Mouse (Mus musculus) brain, embryonic 14.5 days (tissue): ENCODE results near the gene Wrap53. TPM values are rescaled to one million over a fixed set of nuclear protein-coding genes. Genes with fewer than 3 reads are reported as not detected.
"Not testable (repeated sequence)": the region's sequence is repeated elsewhere in the genome, so short reads cannot be mapped to it uniquely, and the experiment has no call there.

Experiments used
- DNase-seq: peaks from one replicate; pipeline ENCODE4 v3.0.0-alpha.2; 2011; ENCODE audit warnings: low read depth
- CTCF ChIP-seq: fragments of 200-500 bp; IDR thresholded peaks from 2 replicates; pipeline ENCODE4 v1.5.1; 2012; ENCODE audit warnings: inconsistent platforms, mild to moderate bottlenecking, moderate library complexity, borderline replicate concordance; ENCODE audit not compliant: insufficient read depth, insufficient read length; ENCODE audit errors: extremely low read depth
- POLR2A ChIP-seq: fragments of 200-500 bp; IDR thresholded peaks from 2 replicates; pipeline ENCODE4 v1.6.1; 2012; ENCODE audit warnings: mild to moderate bottlenecking, inconsistent platforms, borderline replicate concordance; ENCODE audit not compliant: poor library complexity, insufficient read depth, insufficient read length, severe bottlenecking; ENCODE audit errors: extremely low read depth
- polyA plus RNA-seq: library from polyadenylated mRNA; depleted of rRNA; stranded (reverse); fragments of >200 nt; gene quantifications from 2 replicates; pipeline ENCODE4 v1.2.3, GENCODE M21; 2012; rRNA removed

Gene Wrap53
- polyA plus RNA-seq: 20.9 and 27.0 TPM in 2 replicates

DNA sequence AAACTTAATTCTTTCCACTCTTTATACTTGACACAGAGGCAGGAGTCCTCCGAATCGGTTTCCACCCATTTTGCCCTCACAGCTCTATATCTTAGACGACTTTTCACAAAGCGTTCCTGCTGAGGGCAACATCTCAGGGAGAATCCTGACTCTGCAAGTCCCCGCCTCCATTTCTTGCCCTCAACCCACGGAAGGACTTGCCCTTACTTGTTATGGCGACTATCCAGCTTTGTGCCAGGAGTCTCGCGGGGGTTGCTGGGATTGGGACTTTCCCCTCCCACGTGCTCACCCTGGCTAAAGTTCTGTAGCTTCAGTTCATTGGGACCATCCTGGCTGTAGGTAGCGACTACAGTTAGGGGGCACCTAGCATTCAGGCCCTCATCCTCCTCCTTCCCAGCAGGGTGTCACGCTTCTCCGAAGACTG is at the start of gene Wrap53, which contains the start of gene Trp53:
Gene Wrap53 (minus strand): TSS at position 165 of the 424 bp plus-strand sequence.
Gene Trp53 (plus strand): TSS at position 269 of the 424 bp plus-strand sequence.
- DNase-seq: peak; percentile 98
- TF ChIP-seq CTCF (no peak), POLR2A (0 out of 2 replicates have a peak, but pooled peaks have one; percentile 11)

DNA sequence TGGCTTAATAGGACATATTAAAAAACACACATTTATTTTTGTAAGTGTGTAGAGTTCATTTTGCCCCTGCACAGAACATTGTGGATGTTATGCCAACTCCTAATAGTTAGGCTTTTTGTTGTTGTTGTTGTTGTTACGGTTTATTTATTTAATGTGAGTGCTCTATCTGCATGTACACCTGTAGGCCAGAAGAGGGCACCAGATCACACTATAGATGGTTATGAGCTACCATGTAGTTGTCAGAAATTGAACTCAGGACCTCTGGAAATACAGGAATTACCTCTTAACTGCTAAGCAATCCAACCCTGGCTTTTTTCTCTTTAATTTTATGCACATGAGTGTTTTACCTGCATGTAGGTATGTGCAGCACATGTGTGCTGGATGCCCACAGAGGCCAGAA is 49.7 kb upstream of the Wrap53 start:
- DNase-seq: peak; percentile 31
- TF ChIP-seq POLR2A (no peak), CTCF (peak; percentile 14; the same call in 1 of the 2 replicates)

DNA sequence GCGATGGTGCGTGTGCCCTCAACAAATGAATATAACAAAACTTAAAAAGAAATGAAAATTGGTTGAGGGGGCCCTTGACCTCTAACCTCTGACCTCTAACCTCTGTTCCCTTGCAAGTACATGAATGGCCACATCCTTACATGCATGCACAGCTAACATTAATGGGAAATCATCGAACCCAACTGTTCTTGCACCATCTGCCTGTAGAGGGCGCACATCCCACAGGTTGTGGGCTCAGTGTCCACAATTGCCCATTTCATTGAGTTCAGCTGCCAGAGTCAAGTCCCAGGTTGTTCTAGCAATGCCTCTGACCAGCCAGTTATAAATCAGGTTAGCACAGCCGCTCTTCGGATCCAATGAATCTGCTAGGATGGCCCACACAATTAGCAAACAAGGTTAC is 48.2 kb upstream of the Wrap53 start:
- peak; percentile 81 for DNase-seq
- no peak for TF ChIP-seq POLR2A
- TF ChIP-seq CTCF: peak; percentile 91

DNA sequence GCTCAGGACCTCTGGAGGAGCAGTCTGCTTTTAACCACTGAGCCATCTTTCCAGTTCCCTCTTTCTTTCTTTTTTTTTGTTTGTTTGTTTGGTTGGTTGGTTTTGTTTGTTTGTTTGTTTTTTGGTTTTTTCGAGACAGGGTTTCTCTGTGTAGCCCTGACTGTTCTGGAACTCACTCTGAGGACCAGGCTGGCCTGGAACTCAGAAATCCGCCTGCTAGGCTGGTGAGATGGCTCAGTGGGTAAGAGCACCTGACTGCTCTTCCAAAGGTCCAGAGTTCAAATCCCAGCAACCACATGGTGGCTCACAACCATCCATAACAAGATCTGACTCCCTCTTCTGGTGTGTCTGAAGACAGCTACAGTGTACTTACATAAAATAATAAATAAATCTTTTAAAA is 44.3 kb upstream of the Wrap53 start:
- not testable (repeated sequence) for DNase-seq

DNA sequence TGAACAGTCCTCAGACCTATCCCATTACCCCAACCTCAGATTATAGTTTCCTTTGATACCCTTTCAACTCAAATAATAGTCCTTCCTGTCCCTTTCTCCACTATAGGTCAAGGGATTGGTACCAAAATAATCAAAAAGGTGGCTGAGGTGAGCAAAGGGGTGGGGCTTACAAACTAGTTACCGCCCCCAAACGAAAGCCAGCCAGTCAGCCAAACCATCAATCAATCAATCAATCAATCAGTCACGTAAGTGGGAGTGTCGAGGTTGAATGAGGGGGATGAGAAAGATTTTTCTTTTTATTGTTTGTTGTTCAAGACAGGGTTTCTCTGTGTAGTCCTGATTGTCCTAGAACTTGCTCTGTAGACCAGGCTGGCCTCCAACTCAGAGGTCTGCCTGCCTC is 43.0 kb upstream of the Wrap53 start:
- DNase-seq: no peak
- TF ChIP-seq CTCF (no peak), POLR2A (no peak)

DNA sequence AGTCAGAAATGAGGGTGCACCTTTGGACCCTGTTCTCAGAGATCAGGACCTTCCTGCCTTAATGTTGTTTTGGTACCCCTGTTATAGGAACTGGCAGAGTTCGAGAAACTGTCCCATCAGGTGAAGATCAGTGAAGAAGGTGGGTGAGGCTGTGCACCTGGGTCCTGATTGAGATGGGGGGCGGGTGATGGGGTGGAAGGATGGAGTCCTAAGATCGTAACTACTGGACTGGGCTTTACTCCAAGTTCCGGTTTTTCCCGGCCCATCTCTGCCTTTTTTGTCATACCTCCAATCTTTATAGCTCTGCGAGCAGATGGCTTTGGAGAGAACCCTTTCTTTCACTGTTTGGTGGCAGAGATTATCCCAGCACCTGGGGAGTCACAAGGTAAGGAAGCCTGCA is 42.4 kb upstream of the Wrap53 start:
- no peak for TF ChIP-seq CTCF
- TF ChIP-seq POLR2A: no peak
- DNase-seq: peak; percentile 19

DNA sequence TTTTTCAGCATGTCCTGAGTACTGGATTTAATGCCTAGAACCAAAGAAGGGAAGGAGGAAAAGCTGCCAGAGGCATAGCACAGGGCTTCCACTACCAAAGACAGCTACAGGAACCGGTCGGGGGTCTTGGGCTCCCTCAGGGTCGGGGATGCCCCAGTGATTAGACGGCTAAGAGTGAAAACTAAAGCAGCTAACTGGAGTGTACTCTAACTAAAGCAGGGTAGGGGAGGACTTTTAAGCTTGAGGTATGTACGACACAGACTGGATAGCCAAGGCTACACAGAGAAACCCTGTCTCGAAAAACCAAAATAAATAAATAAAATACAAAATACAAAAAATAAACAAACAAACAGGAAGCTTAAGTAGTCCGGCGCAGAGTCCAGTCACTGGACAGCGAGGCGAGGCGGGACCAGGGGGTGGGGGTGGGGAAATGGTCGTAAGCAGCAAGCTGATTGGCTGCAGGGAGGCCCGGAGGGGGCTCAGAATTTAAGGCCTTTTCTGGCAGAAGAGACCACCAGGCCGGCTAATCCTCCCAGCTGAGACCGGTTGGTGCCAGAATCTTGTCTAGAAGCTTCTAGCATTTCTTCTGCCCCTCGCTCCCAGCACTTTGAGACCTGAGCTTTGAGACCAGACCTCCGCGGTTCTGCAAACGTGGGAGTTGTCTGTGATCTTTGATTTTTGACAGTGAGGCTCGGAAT is 41.7 kb upstream of the Wrap53 start, which contains the start of gene Sat2:
Gene Sat2 (plus strand): TSS at position 454 of the 698 bp plus-strand sequence.
- TF ChIP-seq CTCF (no peak), POLR2A (peak; percentile 26; the same call in 1 of the 2 replicates)
- peak; percentile 95 for DNase-seq

DNA sequence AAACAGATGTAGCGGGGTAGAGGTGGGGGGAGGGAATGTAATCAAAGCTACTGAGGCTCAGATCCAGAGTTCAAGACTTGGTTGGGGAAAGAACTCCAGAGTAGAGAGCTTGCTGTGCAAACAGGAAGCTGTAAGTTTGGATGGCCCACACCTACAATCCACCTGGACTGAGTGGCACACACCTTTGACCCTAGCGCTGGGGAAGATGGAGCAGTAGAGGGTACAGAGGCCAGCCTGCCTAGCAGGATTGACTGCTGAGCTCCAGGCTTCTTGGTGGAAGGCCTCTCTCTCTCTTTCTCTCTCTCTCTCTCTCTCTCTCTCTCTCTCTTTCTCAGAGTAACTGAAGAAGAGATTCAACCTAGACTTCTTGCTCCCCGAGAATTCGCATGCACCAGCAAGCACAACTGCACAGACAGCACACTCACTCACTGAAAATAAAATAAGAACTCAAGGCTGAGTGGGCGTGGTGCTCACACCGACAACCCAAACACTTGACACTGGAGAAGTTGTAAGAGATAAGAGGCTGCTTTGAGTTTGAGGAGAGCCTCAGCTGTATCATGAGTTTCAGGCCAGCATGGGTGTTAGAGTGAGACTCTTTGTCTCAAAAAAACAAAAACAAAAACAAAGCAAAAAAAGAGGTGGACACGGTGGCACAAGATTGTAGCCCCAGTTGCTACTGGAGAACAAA is 40.5 kb upstream of the Wrap53 start:
- no peak for TF ChIP-seq CTCF
- no peak for TF ChIP-seq POLR2A
- DNase-seq: no peak

DNA sequence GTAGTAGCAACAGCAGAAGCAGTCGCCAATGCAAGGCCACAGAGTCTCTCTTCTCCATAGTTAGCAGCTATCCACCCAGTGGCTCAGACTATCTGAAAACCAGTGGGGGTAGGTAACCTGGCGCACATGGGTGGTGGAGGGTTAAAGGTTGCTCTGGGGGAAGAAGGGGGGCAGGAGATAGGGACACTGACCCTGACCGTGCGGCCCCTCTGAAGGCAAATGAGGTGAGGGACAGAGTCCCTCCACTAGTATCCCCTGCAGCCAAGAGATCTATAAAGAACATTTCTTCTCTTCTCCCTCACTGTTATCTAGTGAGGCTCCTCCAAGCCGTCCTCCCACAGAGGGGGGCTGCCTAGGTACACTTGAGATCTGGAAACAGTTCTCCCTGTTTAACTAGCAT is 37.8 kb upstream of the Wrap53 start, which contains the start of gene Shbg:
Gene Shbg (minus strand): TSS at position 101 of the 400 bp plus-strand sequence.
- DNase-seq: no peak
- TF ChIP-seq POLR2A (no peak), CTCF (no peak)

DNA sequence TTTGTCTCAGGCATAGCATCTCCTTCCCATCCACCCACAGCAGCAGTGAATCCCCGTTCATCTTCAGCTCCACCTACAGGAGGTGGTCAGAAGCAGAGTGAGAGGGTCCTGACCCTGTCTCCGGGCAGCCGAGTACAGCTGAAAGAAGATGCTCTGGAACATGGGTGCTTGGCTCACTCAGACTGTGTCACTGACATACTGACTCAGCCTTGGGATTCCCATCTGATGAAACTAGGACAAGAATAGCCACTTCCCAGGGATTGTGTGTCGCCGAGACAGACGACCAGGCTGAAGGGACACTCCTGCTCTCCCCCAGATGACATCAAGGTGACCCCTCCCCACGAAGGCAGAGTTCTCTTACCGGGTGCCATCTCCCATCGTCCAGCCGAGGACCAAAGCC is 36.7 kb upstream of the Wrap53 start:
- TF ChIP-seq CTCF (no peak), POLR2A (no peak)

DNA sequence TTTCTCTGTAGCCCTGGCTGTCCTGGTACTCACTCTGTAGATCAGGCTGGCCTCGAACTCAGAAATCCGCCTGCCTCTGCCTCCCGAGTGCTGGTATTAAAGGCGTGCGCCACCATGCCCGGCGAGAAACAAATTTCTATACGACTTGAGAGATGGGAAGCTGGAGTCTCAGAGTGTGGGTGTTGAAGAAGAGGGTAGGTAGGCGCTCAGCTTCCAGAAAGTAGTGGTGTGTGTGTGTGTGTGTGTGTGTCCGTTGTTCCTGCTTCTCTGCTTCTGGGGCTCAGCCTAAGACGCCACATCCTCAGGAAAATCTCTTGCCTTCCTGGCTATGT is 34.2 kb upstream of the Wrap53 start:
- not testable (repeated sequence) for DNase-seq

More for the DNA sequence above, 36.7 kb upstream of the Wrap53 start:
- no peak for DNase-seq
